Mouse (Mus musculus): Measurements from ENCODE around the gene Col7a1. TPM values are rescaled to one million over a fixed set of nuclear protein-coding genes. Genes with fewer than 3 reads are reported as not detected.

Col7a1 gene
- polyA plus RNA-seq, 1 experiment from 2014 or later = 8.5 TPM

GRCm38 (mm10) chr9:109027521-109027920, 74.1 kb downstream of the Col7a1 start:
- no peak overlapping the region for H3K4me3 ChIP-seq (replicated peaks; ENCODE audit: low read length)
- H3K9me3 ChIP-seq (replicated peaks; ENCODE audit: control insufficient read depth, low read length) = no peaks in the 10 kb centered on the region
- no peaks in the 10 kb centered on the region for H3K4me1 ChIP-seq (ENCODE audit: control insufficient read depth, insufficient read depth, low read length)
- 66% methylated on average over 8 of the region's 8 CpGs for WGBS
- no peak overlapping the region for H3K4me2 ChIP-seq (ENCODE audit: low read depth, low read length)
- H3K9ac ChIP-seq (ENCODE audit: low read length) = no peak overlapping the region
- no peaks in the 10 kb centered on the region for H3K27me3 ChIP-seq (ENCODE audit: control insufficient read depth, insufficient read depth, low read length)
- no peaks in the 10 kb centered on the region for H3K36me3 ChIP-seq (ENCODE audit: control insufficient read depth, insufficient read depth, low read length)
- peak; percentile 48; the same call in 1 of the 2 replicates for ATAC-seq (ENCODE audit: insufficient read depth, low FRiP score)
- no peak overlapping the region for H3K27ac ChIP-seq (ENCODE audit: low read length)

DNA sequence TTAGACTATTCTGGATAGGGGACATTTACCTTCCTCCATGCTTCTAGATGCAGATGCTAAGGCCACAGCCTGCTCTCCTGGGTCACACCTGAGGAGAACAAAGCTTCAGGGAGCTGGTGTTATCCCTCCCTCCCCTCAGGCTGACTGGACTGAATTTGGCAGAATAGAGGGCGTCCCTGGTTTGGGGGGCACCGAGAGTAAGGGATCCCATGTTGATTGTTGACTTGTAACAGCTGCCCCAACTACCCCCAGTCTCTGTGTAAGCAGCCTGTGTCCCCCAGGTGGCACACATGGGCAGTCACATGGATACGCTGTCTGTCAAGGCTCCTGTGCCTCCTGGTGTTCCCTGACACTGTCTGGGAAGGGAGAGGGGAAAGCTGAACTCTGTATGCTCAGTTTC, 75.0 kb downstream of the Col7a1 start:
- Histone ChIP-seq H3K9me3 (replicated peaks; ENCODE audit: control insufficient read depth, low read length) (no peaks in the 10 kb centered on the region), H3K27me3 (ENCODE audit: control insufficient read depth, insufficient read depth, low read length) (no peaks in the 10 kb centered on the region), H3K4me2 (ENCODE audit: low read depth, low read length) (no peak overlapping the region), H3K27ac (ENCODE audit: low read length) (no peak overlapping the region), H3K36me3 (ENCODE audit: control insufficient read depth, insufficient read depth, low read length) (no peaks in the 10 kb centered on the region), H3K9ac (ENCODE audit: low read length) (no peak overlapping the region), H3K4me3 (replicated peaks; ENCODE audit: low read length) (no peak overlapping the region), H3K4me1 (ENCODE audit: control insufficient read depth, insufficient read depth, low read length) (no peaks in the 10 kb centered on the region)
- no peak for ATAC-seq (ENCODE audit: insufficient read depth, low FRiP score)
- 82% methylated on average over 3 of the region's 3 CpGs for WGBS

GRCm38 (mm10) chr9:109028919-109029318, 75.5 kb downstream of the Col7a1 start:
- H3K36me3 ChIP-seq (ENCODE audit: control insufficient read depth, insufficient read depth, low read length) = no peaks in the 10 kb centered on the region
- H3K27ac ChIP-seq (ENCODE audit: low read length) = no peak overlapping the region
- 75% methylated on average over 5 of the region's 5 CpGs for WGBS
- no peaks in the 10 kb centered on the region for H3K4me1 ChIP-seq (ENCODE audit: control insufficient read depth, insufficient read depth, low read length)
- no peak overlapping the region for H3K4me3 ChIP-seq (replicated peaks; ENCODE audit: low read length)
- no peaks in the 10 kb centered on the region for H3K27me3 ChIP-seq (ENCODE audit: control insufficient read depth, insufficient read depth, low read length)
- peak; percentile 45; the same call in 1 of the 2 replicates for ATAC-seq (ENCODE audit: insufficient read depth, low FRiP score)
- H3K9ac ChIP-seq (ENCODE audit: low read length) = no peak overlapping the region
- H3K9me3 ChIP-seq (replicated peaks; ENCODE audit: control insufficient read depth, low read length) = no peaks in the 10 kb centered on the region
- H3K4me2 ChIP-seq (ENCODE audit: low read depth, low read length) = no peak overlapping the region

DNA sequence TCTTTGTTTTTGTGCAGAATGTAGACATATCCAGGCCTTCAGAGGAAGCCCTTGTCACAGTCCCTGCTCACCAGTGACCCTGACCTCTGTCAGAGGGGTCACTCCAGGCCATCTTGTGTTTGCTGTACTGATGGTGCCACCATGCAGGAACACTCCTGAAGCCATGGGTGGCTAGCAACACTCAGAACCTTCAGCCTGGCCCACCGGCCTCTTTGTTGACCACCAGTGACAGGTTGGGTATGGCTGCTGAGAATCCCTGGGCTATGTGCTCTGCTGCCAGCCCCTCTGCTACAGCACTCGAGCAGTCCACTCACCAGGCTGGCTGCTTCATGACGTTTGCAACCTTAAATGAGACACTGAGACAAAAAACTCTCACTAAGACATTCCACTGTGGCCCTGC, 76.9 kb downstream of the Col7a1 start:
- Histone ChIP-seq H3K4me2 (ENCODE audit: low read depth, low read length) (no peak overlapping the region), H3K9ac (ENCODE audit: low read length) (no peak overlapping the region), H3K4me1 (ENCODE audit: control insufficient read depth, insufficient read depth, low read length) (no peaks in the 10 kb centered on the region), H3K4me3 (replicated peaks; ENCODE audit: low read length) (no peak overlapping the region), H3K27me3 (ENCODE audit: control insufficient read depth, insufficient read depth, low read length) (no peaks in the 10 kb centered on the region), H3K9me3 (replicated peaks; ENCODE audit: control insufficient read depth, low read length) (no peaks in the 10 kb centered on the region), H3K36me3 (ENCODE audit: control insufficient read depth, insufficient read depth, low read length) (no peaks in the 10 kb centered on the region), H3K27ac (ENCODE audit: low read length) (no peak overlapping the region)
- ATAC-seq (ENCODE audit: insufficient read depth, low FRiP score) = no peak
- 75% methylated on average over 3 of the region's 3 CpGs for WGBS

- no peaks in the 10 kb centered on the region for H3K27me3 ChIP-seq (ENCODE audit: control insufficient read depth, insufficient read depth, low read length)
- H3K4me1 ChIP-seq (ENCODE audit: control insufficient read depth, insufficient read depth, low read length) = no peaks in the 10 kb centered on the region
- no peak overlapping the region for H3K4me3 ChIP-seq (replicated peaks; ENCODE audit: low read length)
- no peak overlapping the region for H3K4me2 ChIP-seq (ENCODE audit: low read depth, low read length)
- no peak for ATAC-seq (ENCODE audit: insufficient read depth, low FRiP score)
- H3K27ac ChIP-seq (ENCODE audit: low read length) = no peak overlapping the region
- no peaks in the 10 kb centered on the region for H3K9me3 ChIP-seq (replicated peaks; ENCODE audit: control insufficient read depth, low read length)
- no peaks in the 10 kb centered on the region for H3K36me3 ChIP-seq (ENCODE audit: control insufficient read depth, insufficient read depth, low read length)
- no peak overlapping the region for H3K9ac ChIP-seq (ENCODE audit: low read length)
- 91% methylated on average over 7 of the region's 7 CpGs for WGBS
Observed at GRCm38 (mm10) chr9:109031001-109031400, 77.6 kb downstream of the Col7a1 start.

DNA sequence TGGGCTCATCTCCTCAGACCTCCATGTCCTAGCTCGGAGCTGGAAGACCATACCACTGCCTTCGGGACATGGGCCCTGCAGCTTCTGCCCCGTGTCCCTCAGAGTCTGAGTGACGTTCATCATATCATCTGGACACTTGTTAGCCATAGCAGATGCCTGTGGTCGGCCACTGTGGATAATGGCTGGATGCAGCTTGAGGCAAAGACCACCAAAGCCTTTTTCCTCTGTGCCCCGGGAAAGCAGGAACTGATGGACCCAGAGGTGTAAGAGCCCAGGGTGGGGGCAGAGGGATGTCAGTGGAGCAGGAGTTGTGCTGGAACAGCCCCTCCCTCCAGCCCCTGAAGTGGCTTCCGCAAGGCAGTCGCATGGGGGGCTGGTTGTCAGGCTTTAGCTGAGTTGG, 78.3 kb downstream of the Col7a1 start:
- Histone ChIP-seq H3K9ac (ENCODE audit: low read length) (no peak overlapping the region), H3K36me3 (ENCODE audit: control insufficient read depth, insufficient read depth, low read length) (no peaks in the 10 kb centered on the region), H3K27ac (ENCODE audit: low read length) (no peak overlapping the region), H3K27me3 (ENCODE audit: control insufficient read depth, insufficient read depth, low read length) (no peaks in the 10 kb centered on the region), H3K4me3 (replicated peaks; ENCODE audit: low read length) (no peak overlapping the region), H3K9me3 (replicated peaks; ENCODE audit: control insufficient read depth, low read length) (no peaks in the 10 kb centered on the region), H3K4me1 (ENCODE audit: control insufficient read depth, insufficient read depth, low read length) (no peaks in the 10 kb centered on the region), H3K4me2 (ENCODE audit: low read depth, low read length) (no peak overlapping the region)
- 76% methylated on average over 8 of the region's 8 CpGs for WGBS
- no peak for ATAC-seq (ENCODE audit: insufficient read depth, low FRiP score)

DNA sequence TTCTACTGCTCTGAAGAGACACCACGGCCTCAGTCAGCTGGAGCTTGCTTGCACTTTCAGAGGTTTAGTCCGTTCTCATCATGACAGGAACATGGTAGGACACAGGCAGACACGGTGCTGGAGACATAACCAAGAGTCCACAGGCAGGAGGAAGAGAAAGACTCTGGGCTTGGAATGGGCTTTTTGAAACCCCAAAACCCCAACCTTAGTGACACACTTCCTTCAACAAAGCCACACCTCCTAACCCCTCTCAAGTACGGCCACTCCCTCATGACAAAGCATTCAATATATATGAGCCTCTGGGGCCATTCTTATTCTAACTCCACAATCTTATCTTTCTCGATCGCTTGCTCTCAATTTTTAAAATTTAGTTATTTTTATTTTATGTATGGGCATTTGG, 79.0 kb downstream of the Col7a1 start:
- ATAC-seq (ENCODE audit: insufficient read depth, low FRiP score) = no peak
- no peaks in the 10 kb centered on the region for H3K36me3 ChIP-seq (ENCODE audit: control insufficient read depth, insufficient read depth, low read length)
- no peaks in the 10 kb centered on the region for H3K9me3 ChIP-seq (replicated peaks; ENCODE audit: control insufficient read depth, low read length)
- no peak overlapping the region for H3K27ac ChIP-seq (ENCODE audit: low read length)
- no peak overlapping the region for H3K4me2 ChIP-seq (ENCODE audit: low read depth, low read length)
- H3K4me3 ChIP-seq (replicated peaks; ENCODE audit: low read length) = no peak overlapping the region
- no peaks in the 10 kb centered on the region for H3K27me3 ChIP-seq (ENCODE audit: control insufficient read depth, insufficient read depth, low read length)
- no peak overlapping the region for H3K9ac ChIP-seq (ENCODE audit: low read length)
- 73% methylated on average over 6 of the region's 6 CpGs for WGBS
- no peaks in the 10 kb centered on the region for H3K4me1 ChIP-seq (ENCODE audit: control insufficient read depth, insufficient read depth, low read length)

MicroRNA genes within 50 kb of the gene (microRNA counts, 519-probe panel; counts per million panel counts)
- not detected for microRNA mmu-miR-711

Small RNAs within 50 kb of the gene (microRNA-seq; reads per million reads assigned to microRNA genes)
- not detected for gene Mir711

Other genes starting within 250 kb of the Col7a1 start
- gene Ip6k2, start 169.8 kb upstream of the Col7a1 start, polyA plus RNA-seq (2015; fragmentation: Nextera tagmentation; extraction: Ambion mirVana) = 64.8 and 65.3 TPM in 2 replicates
- gene Nckipsd, start 145.2 kb upstream of the Col7a1 start, polyA plus RNA-seq (2015; fragmentation: Nextera tagmentation; extraction: Ambion mirVana) = 13.7 and 14.2 TPM in 2 replicates
- gene Celsr3, start 127.3 kb upstream of the Col7a1 start, polyA plus RNA-seq (2015; fragmentation: Nextera tagmentation; extraction: Ambion mirVana) = 0.74 and 1.0 TPM in 2 replicates
- gene Slc26a6, start 100.3 kb upstream of the Col7a1 start, polyA plus RNA-seq (2015; fragmentation: Nextera tagmentation; extraction: Ambion mirVana) = 15.5 and 16.1 TPM in 2 replicates
- 0.27 TPM in 1 of 2 replicates, not detected in the other for gene Tmem89, start 39.0 kb upstream of the Col7a1 start, polyA plus RNA-seq (2015; fragmentation: Nextera tagmentation; extraction: Ambion mirVana)
- 482 and 516 TPM in 2 replicates for gene Uqcrc1, start 17.0 kb upstream of the Col7a1 start, polyA plus RNA-seq (2015; fragmentation: Nextera tagmentation; extraction: Ambion mirVana)
- 0.31 and 0.40 TPM in 2 replicates for gene Ucn2, start 32.4 kb downstream of the Col7a1 start, polyA plus RNA-seq (2015; fragmentation: Nextera tagmentation; extraction: Ambion mirVana)
- 10.2 and 11.2 TPM in 2 replicates for gene Pfkfb4, start 38.2 kb downstream of the Col7a1 start, polyA plus RNA-seq (2015; fragmentation: Nextera tagmentation; extraction: Ambion mirVana)
- 132 and 161 TPM in 2 replicates for gene Shisa5, start 85.0 kb downstream of the Col7a1 start, polyA plus RNA-seq (2015; fragmentation: Nextera tagmentation; extraction: Ambion mirVana)
- 13.7 and 15.7 TPM in 2 replicates for gene Trex1, start 106.1 kb downstream of the Col7a1 start, polyA plus RNA-seq (2015; fragmentation: Nextera tagmentation; extraction: Ambion mirVana)
- 23.1 and 23.4 TPM in 2 replicates for gene Atrip, start 120.5 kb downstream of the Col7a1 start, polyA plus RNA-seq (2015; fragmentation: Nextera tagmentation; extraction: Ambion mirVana)
- 15.8 and 17.3 TPM in 2 replicates for gene Ccdc51, start 128.9 kb downstream of the Col7a1 start, polyA plus RNA-seq (2015; fragmentation: Nextera tagmentation; extraction: Ambion mirVana)
- 495 and 585 TPM in 2 replicates for gene Tma7, start 129.0 kb downstream of the Col7a1 start, polyA plus RNA-seq (2015; fragmentation: Nextera tagmentation; extraction: Ambion mirVana)
- gene Plxnb1, start 141.8 kb downstream of the Col7a1 start, polyA plus RNA-seq (2015; fragmentation: Nextera tagmentation; extraction: Ambion mirVana) = 15.4 and 15.6 TPM in 2 replicates
- gene Fbxw21, start 208.5 kb downstream of the Col7a1 start, polyA plus RNA-seq (2015; fragmentation: Nextera tagmentation; extraction: Ambion mirVana) = not detected in 2 replicates
- gene Fbxw13, start 242.4 kb downstream of the Col7a1 start, polyA plus RNA-seq (2015; fragmentation: Nextera tagmentation; extraction: Ambion mirVana) = 0.17 TPM in 1 of 2 replicates, not detected in the other